In the genomic region with DNA sequence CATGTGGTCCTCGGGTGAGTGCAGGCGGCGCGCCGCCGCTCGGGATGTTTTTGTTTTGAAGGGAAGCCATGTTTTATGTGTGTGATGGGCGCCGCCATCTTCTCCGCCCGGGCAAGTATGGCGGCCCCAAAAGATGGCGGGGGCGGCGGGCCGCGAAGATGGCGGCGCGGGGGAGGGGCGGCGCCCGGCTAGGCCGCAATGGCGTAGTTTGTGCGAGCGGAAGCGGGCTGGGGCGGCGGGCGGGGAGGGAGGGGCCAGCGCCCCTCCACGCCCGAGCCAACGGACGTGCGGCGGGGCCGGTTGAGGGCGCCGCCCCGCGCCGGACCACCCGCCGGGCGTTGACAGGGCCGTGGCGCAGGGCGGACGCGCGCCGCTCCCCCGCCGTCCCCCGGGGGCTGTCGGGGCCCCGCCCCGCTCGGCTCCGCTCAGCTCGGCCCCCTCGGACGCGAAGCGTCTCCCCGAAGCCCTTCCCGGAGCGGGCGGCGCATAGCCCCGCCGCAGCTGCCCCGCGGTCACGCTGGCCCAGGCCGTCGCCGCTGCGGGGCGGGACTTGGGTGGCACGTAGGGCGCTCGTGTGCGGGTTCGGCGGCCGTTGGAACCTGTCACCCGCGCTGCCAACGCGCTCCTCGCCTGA, we compare ENCODE assay signal across 7 mouse cellular contexts. TPM values are rescaled to one million over a fixed set of nuclear protein-coding genes. Genes with fewer than 3 reads are reported as not detected.
DNase-seq lines count a peak whose midpoint lies in the region; ATAC-seq and TF ChIP-seq lines count a peak whose summit lies in the region.

No protein-coding gene starts in this region.

- peak overlapping the region; percentile 100 for H3K27ac ChIP-seq in intestine, postnatal 0 days (ENCODE audit: low read depth, low read length)
- peak overlapping the region; percentile 97 for H3K27ac ChIP-seq in limb, embryonic 11.5 days (replicated peaks; ENCODE audit: low read depth, low read length)
- peak overlapping the region; percentile 98 for H3K27ac ChIP-seq in midbrain, embryonic 13.5 days
- H3K27ac ChIP-seq in small intestine, adult 2 months (ENCODE audit: insufficient read depth, low read depth, low read length): peak overlapping the region; percentile 86

- H3K4me2 ChIP-seq in intestine, postnatal 0 days (replicated peaks; ENCODE audit: low read depth): peak overlapping the region; percentile 68
- peak overlapping the region; percentile 76 for H3K4me2 ChIP-seq in limb, embryonic 11.5 days (ENCODE audit: low read depth, severe bottlenecking)
- peak overlapping the region; percentile 83 for H3K4me2 ChIP-seq in midbrain, embryonic 13.5 days (replicated peaks)

- no peaks in the 10 kb centered on the region for H3K9me3 ChIP-seq in intestine, postnatal 0 days (ENCODE audit: control insufficient read depth)
- no peaks in the 10 kb centered on the region for H3K9me3 ChIP-seq in limb, embryonic 11.5 days (ENCODE audit: control insufficient read depth, low read length)
- no peaks in the 10 kb centered on the region for H3K9me3 ChIP-seq in midbrain, embryonic 13.5 days

- no peaks in the 10 kb centered on the region for H3K36me3 ChIP-seq in intestine, postnatal 0 days (ENCODE audit: control insufficient read depth, insufficient read depth)
- H3K36me3 ChIP-seq in limb, embryonic 11.5 days (ENCODE audit: control insufficient read depth, insufficient read depth, low read length): no peaks in the 10 kb centered on the region
- no peaks in the 10 kb centered on the region for H3K36me3 ChIP-seq in midbrain, embryonic 13.5 days
- H3K36me3 ChIP-seq in small intestine, adult 2 months (ENCODE audit: control insufficient read depth, insufficient read depth, low read length): no peaks in the 10 kb centered on the region

- H3K4me3 ChIP-seq in intestine, postnatal 0 days (ENCODE audit: low read depth, low read length): peak overlapping the region; percentile 99
- peak overlapping the region; percentile 97 for H3K4me3 ChIP-seq in limb, embryonic 11.5 days (ENCODE audit: low read depth, low read length)
- H3K4me3 ChIP-seq in midbrain, embryonic 13.5 days (replicated peaks): peak overlapping the region; percentile 100
- peak overlapping the region; percentile 84 for H3K4me3 ChIP-seq in small intestine, adult 2 months (ENCODE audit: low read depth, low read length)

- peak overlapping the region; percentile 98 for H3K9ac ChIP-seq in intestine, postnatal 0 days (ENCODE audit: low read depth, low read length)
- peak overlapping the region; percentile 89 for H3K9ac ChIP-seq in limb, embryonic 11.5 days (ENCODE audit: low read length)
- peak overlapping the region; percentile 93 for H3K9ac ChIP-seq in midbrain, embryonic 13.5 days (replicated peaks)

- no peak; the same call in 1 of the 2 replicates for TF ChIP-seq CTCF in intestine, postnatal 0 days (IDR thresholded peaks at IDR 0.05; ENCODE audit: low read depth)
- no peak for TF ChIP-seq CTCF in small intestine, adult 2 months (IDR thresholded peaks at IDR 0.05; ENCODE audit: extremely low read depth, insufficient read length, insufficient replicate concordance, low read depth, low read length)

- DNase-seq in adrenal gland, adult 8-10 months: peak; percentile 70
- DNase-seq in embryo, embryonic 11.5 days (ENCODE audit: low read depth, low spot score): peak; percentile 67
- DNase-seq in gastrocnemius, postnatal 4 days (ENCODE audit: low spot score in 2 of 2): peak; percentile 75 to 83
- peak; percentile 84 for DNase-seq in limb, embryonic 11.5 days (ENCODE audit: low spot score)

- no peak for TF ChIP-seq POLR2A in small intestine, adult 2 months (IDR thresholded peaks at IDR 0.05; ENCODE audit: low read depth, low read length)

- ATAC-seq in intestine, postnatal 0 days: peak; percentile 60
- ATAC-seq in limb, embryonic 11.5 days (ENCODE audit: insufficient number of reproducible peaks, low FRiP score, low TSS enrichment, low read depth): peak; percentile 73
- peak; percentile 64 for ATAC-seq in midbrain, embryonic 13.5 days

- 0 out of 2 replicates have a peak, but pooled peaks cover 7% of the 10 kb centered on the region for H3K4me1 ChIP-seq in intestine, postnatal 0 days (replicated peaks; ENCODE audit: control insufficient read depth, insufficient read depth, low read length)
- no peaks in the 10 kb centered on the region; the same call in 1 of the 2 replicates for H3K4me1 ChIP-seq in limb, embryonic 11.5 days (ENCODE audit: control insufficient read depth, insufficient read depth, low read length)
- H3K4me1 ChIP-seq in midbrain, embryonic 13.5 days (replicated peaks): peaks cover 54% of the 10 kb centered on the region
- no peaks in the 10 kb centered on the region for H3K4me1 ChIP-seq in small intestine, adult 2 months (ENCODE audit: control insufficient read depth, insufficient read depth, insufficient read length, low read length)

- WGBS in intestine, postnatal 0 days: under 1% methylated on average over 90 of the region's 94 CpGs
- under 1% methylated on average over 61 of the region's 94 CpGs for WGBS in limb, embryonic 11.5 days
- WGBS in midbrain, embryonic 13.5 days: under 1% methylated on average over 67 of the region's 94 CpGs
- WGBS in small intestine, adult 2 months: under 1% methylated on average over 88 of the region's 94 CpGs

- H3K27me3 ChIP-seq in intestine, postnatal 0 days (replicated peaks; ENCODE audit: control insufficient read depth, insufficient read depth, low read length): no peaks in the 10 kb centered on the region
- H3K27me3 ChIP-seq in limb, embryonic 11.5 days (ENCODE audit: control insufficient read depth, insufficient read depth, low read length): no peaks in the 10 kb centered on the region
- no peaks in the 10 kb centered on the region for H3K27me3 ChIP-seq in midbrain, embryonic 13.5 days
- H3K27me3 ChIP-seq in small intestine, adult 2 months (ENCODE audit: control insufficient read depth, insufficient read depth, low read length): no peaks in the 10 kb centered on the region

RNA-seq across cellular contexts. Expression of a gene that starts 1.4 kb away (rescaled TPM):
- total RNA-seq in adrenal gland, adult 8-10 months (2022): 10 to 100 TPM; 65.4 to 76.7 (median 70.7) TPM
- 10 to 100 TPM; 36.7 to 43.8 TPM for total RNA-seq in gastrocnemius, postnatal 4 days (2021)
- 10.3 and 10.9 TPM in 2 replicates for polyA plus RNA-seq in intestine, postnatal 0 days (2015; fragmentation: Nextera tagmentation; extraction: Ambion mirVana)
- 20.0 and 21.7 TPM in 2 replicates for polyA plus RNA-seq in limb, embryonic 11.5 days (2014; fragmentation: Nextera tagmentation; extraction: Ambion mirVana)
- polyA plus RNA-seq in midbrain, embryonic 13.5 days (2015; fragmentation: Nextera tagmentation; extraction: Ambion mirVana): 14.7 and 17.4 TPM in 2 replicates
- polyA plus RNA-seq in small intestine, adult 2 months (2012; rRNA removed): 10.5 and 22.4 TPM in 2 replicates

RNA-seq across cellular contexts. Expression of a gene that starts 41.5 kb away (rescaled TPM):
- 10 to 100 TPM; 19.8 to 29.4 (median 23.8) TPM for total RNA-seq in adrenal gland, adult 8-10 months (2022)
- total RNA-seq in gastrocnemius, postnatal 4 days (2021): 1 to 10 TPM; 3.4 to 5.6 TPM
- polyA plus RNA-seq in intestine, postnatal 0 days (2015; fragmentation: Nextera tagmentation; extraction: Ambion mirVana): 1.8 and 1.9 TPM in 2 replicates
- 10.9 and 11.7 TPM in 2 replicates for polyA plus RNA-seq in limb, embryonic 11.5 days (2014; fragmentation: Nextera tagmentation; extraction: Ambion mirVana)
- polyA plus RNA-seq in midbrain, embryonic 13.5 days (2015; fragmentation: Nextera tagmentation; extraction: Ambion mirVana): 17.9 and 18.8 TPM in 2 replicates
- polyA plus RNA-seq in small intestine, adult 2 months (2012; rRNA removed): 4.0 and 4.9 TPM in 2 replicates

RNA-seq across cellular contexts. Expression of a gene that starts 41.7 kb away (rescaled TPM):
- total RNA-seq in adrenal gland, adult 8-10 months (2022): 10 to 100 TPM; 10.2 to 14.0 (median 12.2) TPM
- 10 to 100 TPM in 1 of 2 experiments, 1 to 10 TPM in 1; 8.6 to 10.5 TPM for total RNA-seq in gastrocnemius, postnatal 4 days (2021)
- polyA plus RNA-seq in intestine, postnatal 0 days (2015; fragmentation: Nextera tagmentation; extraction: Ambion mirVana): 4.7 and 5.1 TPM in 2 replicates
- polyA plus RNA-seq in limb, embryonic 11.5 days (2014; fragmentation: Nextera tagmentation; extraction: Ambion mirVana): 12.6 and 18.2 TPM in 2 replicates
- 11.9 and 12.4 TPM in 2 replicates for polyA plus RNA-seq in midbrain, embryonic 13.5 days (2015; fragmentation: Nextera tagmentation; extraction: Ambion mirVana)
- polyA plus RNA-seq in small intestine, adult 2 months (2012; rRNA removed): 6.4 and 7.9 TPM in 2 replicates

Comparison
In these comparisons a context has a peak if more than half of its experiments do, and no peak if none do; other contexts are left out.
1. Peak in every context shown above with its lines: DNase-seq, ATAC-seq, H3K4me3 ChIP-seq and H3K27ac ChIP-seq.